Mouse (Mus musculus): ENCODE measurements around the gene Ift140.
A peak's percentile ranks its signal among the peaks of the same experiment; 100 is the strongest.
"Not testable (repeated sequence)": the region's sequence is repeated elsewhere in the genome, so short reads cannot be mapped to it uniquely, and the experiment has no call there.

Ift140 gene

GRCm38 (mm10) chr17:25115664-25116432 is 100.0 kb downstream of the Ift140 start, which contains the start of gene Telo2:
Telo2 (minus strand) TSS chr17:25115967.
- DNase-seq (ENCODE audit: low spot score in 2 of 2), result peak; percentile 93 to 96

- peak in 1 of 2 experiments; percentile 24 for DNase-seq (ENCODE audit: low spot score in 2 of 2)
These were observed 101.4 kb downstream of the Ift140 start for GRCm38 (mm10) chr17:25117263-25117662.

- no peak for DNase-seq (ENCODE audit: low spot score in 2 of 2)
These were observed 104.5 kb downstream of the Ift140 start, which contains the start of gene Ptx4 for GRCm38 (mm10) chr17:25120406-25120805. Ptx4 (plus strand) TSS chr17:25120760.

- peak in 1 of 2 experiments; percentile 31 for DNase-seq (ENCODE audit: low spot score in 2 of 2)
These were observed 108.1 kb downstream of the Ift140 start for GRCm38 (mm10) chr17:25123979-25124378.

GRCm38 (mm10) chr17:25125442-25126060 is 109.7 kb downstream of the Ift140 start:
- DNase-seq (ENCODE audit: low spot score in 2 of 2), result not testable (repeated sequence)

- peak in 1 of 2 experiments; percentile 30 for DNase-seq (ENCODE audit: low spot score in 2 of 2)
These were observed 111.2 kb downstream of the Ift140 start for GRCm38 (mm10) chr17:25127079-25127478.

- no peak for DNase-seq (ENCODE audit: low spot score in 2 of 2)
These were observed 111.8 kb downstream of the Ift140 start for GRCm38 (mm10) chr17:25127681-25128080.

- DNase-seq (ENCODE audit: low spot score in 2 of 2), result no peak
These were observed 114.2 kb downstream of the Ift140 start for GRCm38 (mm10) chr17:25130060-25130459.

- DNase-seq (ENCODE audit: low spot score in 2 of 2), result peak; percentile 80 to 90
These were observed 117.4 kb downstream of the Ift140 start, which contains the start of gene Clcn7 for GRCm38 (mm10) chr17:25133275-25133698. Clcn7 (plus strand) TSS chr17:25133391.

- no peak for DNase-seq (ENCODE audit: low spot score in 2 of 2)
These were observed 119.7 kb downstream of the Ift140 start for GRCm38 (mm10) chr17:25135622-25136021.

GRCm38 (mm10) chr17:25138803-25139202 is 122.9 kb downstream of the Ift140 start:
- DNase-seq (ENCODE audit: low spot score in 2 of 2), result no peak

GRCm38 (mm10) chr17:25139960-25140359 is 124.1 kb downstream of the Ift140 start:
- no peak for DNase-seq (ENCODE audit: low spot score in 2 of 2)
